8 mouse cellular contexts compared by ENCODE assay signal in genomic region chr4:130279105-130279504, GRCm38 (mm10). TPM values are rescaled to one million over a fixed set of nuclear protein-coding genes. Genes with fewer than 3 reads are reported as not detected.
DNase-seq lines count a peak whose midpoint lies in the region; ATAC-seq and TF ChIP-seq lines count a peak whose summit lies in the region.

TSS of gene Serinc2 (minus strand) at chr4:130279205.

- H3K36me3 ChIP-seq in kidney, postnatal 0 days (ENCODE audit: insufficient read depth, low read length), result no peaks in the 10 kb centered on the region
- no peaks in the 10 kb centered on the region for H3K36me3 ChIP-seq in embryonic facial prominence, embryonic 14.5 days (ENCODE audit: control insufficient read depth, insufficient read depth, low read length)
- H3K36me3 ChIP-seq in hindbrain, embryonic 11.5 days (ENCODE audit: control insufficient read depth, insufficient read depth, low read length), result no peaks in the 10 kb centered on the region
- H3K36me3 ChIP-seq in midbrain, embryonic 14.5 days (ENCODE audit: control insufficient read depth, insufficient read depth, low read length), result no peaks in the 10 kb centered on the region

- no peak for DNase-seq in kidney, postnatal 0 days (ENCODE audit: low spot score)
- no peak for DNase-seq in kidney, adult 11 months
- no peak for DNase-seq in embryonic facial prominence, embryonic 14.5 days (ENCODE audit: low spot score)
- DNase-seq in hindbrain, embryonic 11.5 days (ENCODE audit: low spot score), result no peak
- DNase-seq in midbrain, embryonic 14.5 days, result no peak
- no peak for DNase-seq in right cerebral cortex, adult 2 months (ENCODE audit: low spot score in 2 of 2)
- no peak for DNase-seq in MN1 (ENCODE audit: low spot score)

- H3K4me1 ChIP-seq in kidney, postnatal 0 days (replicated peaks; ENCODE audit: insufficient read depth, low read length), result peaks cover 11% of the 10 kb centered on the region
- H3K4me1 ChIP-seq in embryonic facial prominence, embryonic 14.5 days (ENCODE audit: control insufficient read depth, insufficient read depth, low read length), result peaks cover 3% of the 10 kb centered on the region; the same call in 1 of the 2 replicates
- 0 out of 2 replicates have a peak, but pooled peaks cover 2% of the 10 kb centered on the region for H3K4me1 ChIP-seq in hindbrain, embryonic 11.5 days (replicated peaks; ENCODE audit: control insufficient read depth, insufficient read depth, low read length)
- peaks cover 10% of the 10 kb centered on the region; the same call in 1 of the 2 replicates for H3K4me1 ChIP-seq in midbrain, embryonic 14.5 days (ENCODE audit: control insufficient read depth, insufficient read depth, low read length)

- H3K27me3 ChIP-seq in kidney, postnatal 0 days (ENCODE audit: insufficient read depth, low read length), result peaks cover 14% of the 10 kb centered on the region; the same call in 1 of the 2 replicates
- H3K27me3 ChIP-seq in embryonic facial prominence, embryonic 14.5 days (replicated peaks; ENCODE audit: control insufficient read depth, insufficient read depth, low read length), result no peaks in the 10 kb centered on the region
- H3K27me3 ChIP-seq in hindbrain, embryonic 11.5 days (ENCODE audit: control insufficient read depth, insufficient read depth, low read length), result no peaks in the 10 kb centered on the region
- H3K27me3 ChIP-seq in midbrain, embryonic 14.5 days (ENCODE audit: control insufficient read depth, insufficient read depth, low read length), result no peaks in the 10 kb centered on the region

- ATAC-seq in kidney, postnatal 0 days (replicated peaks; ENCODE audit: low FRiP score, low read depth), result no peak
- no peak for ATAC-seq in embryonic facial prominence, embryonic 14.5 days (ENCODE audit: low read depth)
- ATAC-seq in hindbrain, embryonic 11.5 days (ENCODE audit: low FRiP score), result no peak
- ATAC-seq in midbrain, embryonic 14.5 days (ENCODE audit: low FRiP score, low TSS enrichment), result no peak
- no peak for ATAC-seq in CD4-positive, CD25-positive, alpha-beta regulatory T cell, adult 4 months

- TF ChIP-seq CTCF in kidney, postnatal 0 days (IDR thresholded peaks at IDR 0.05; ENCODE audit: low read depth), result no peak

- no peaks in the 10 kb centered on the region for H3K9me3 ChIP-seq in kidney, postnatal 0 days (replicated peaks; ENCODE audit: low read length)
- no peaks in the 10 kb centered on the region for H3K9me3 ChIP-seq in embryonic facial prominence, embryonic 14.5 days (ENCODE audit: control insufficient read depth, low read length)
- H3K9me3 ChIP-seq in hindbrain, embryonic 11.5 days (ENCODE audit: control insufficient read depth, low read length), result no peaks in the 10 kb centered on the region
- no peaks in the 10 kb centered on the region for H3K9me3 ChIP-seq in midbrain, embryonic 14.5 days (ENCODE audit: control insufficient read depth, low read length)

- WGBS in kidney, postnatal 0 days, result 63% methylated on average over 2 of the region's 2 CpGs
- WGBS in embryonic facial prominence, embryonic 14.5 days, result 62% methylated on average over 2 of the region's 2 CpGs
- 69% methylated on average over 2 of the region's 2 CpGs for WGBS in hindbrain, embryonic 11.5 days
- 72% methylated on average over 2 of the region's 2 CpGs for WGBS in midbrain, embryonic 14.5 days

- H3K27ac ChIP-seq in kidney, postnatal 0 days, result no peak within 1 kb of the TSS
- H3K27ac ChIP-seq in embryonic facial prominence, embryonic 14.5 days (replicated peaks; ENCODE audit: low read depth, low read length), result no peak within 1 kb of the TSS
- no peak within 1 kb of the TSS for H3K27ac ChIP-seq in hindbrain, embryonic 11.5 days (ENCODE audit: low read depth, low read length)
- no peak within 1 kb of the TSS for H3K27ac ChIP-seq in midbrain, embryonic 14.5 days (replicated peaks; ENCODE audit: low read depth, low read length)

- H3K4me2 ChIP-seq in kidney, postnatal 0 days (ENCODE audit: low read length), result no peak within 1 kb of the TSS
- no peak within 1 kb of the TSS for H3K4me2 ChIP-seq in embryonic facial prominence, embryonic 14.5 days (ENCODE audit: low read depth, low read length)
- H3K4me2 ChIP-seq in hindbrain, embryonic 11.5 days (replicated peaks; ENCODE audit: low read depth, low read length), result no peak within 1 kb of the TSS
- no peak within 1 kb of the TSS for H3K4me2 ChIP-seq in midbrain, embryonic 14.5 days (ENCODE audit: low read length)

- H3K4me3 ChIP-seq in kidney, postnatal 0 days (replicated peaks; ENCODE audit: low read depth, low read length), result no peak within 1 kb of the TSS
- H3K4me3 ChIP-seq in embryonic facial prominence, embryonic 14.5 days (ENCODE audit: low read depth, low read length), result no peak within 1 kb of the TSS
- no peak within 1 kb of the TSS for H3K4me3 ChIP-seq in hindbrain, embryonic 11.5 days (ENCODE audit: low read depth, low read length)
- H3K4me3 ChIP-seq in midbrain, embryonic 14.5 days (replicated peaks; ENCODE audit: low read depth, low read length), result no peak within 1 kb of the TSS

- no peak within 1 kb of the TSS for H3K9ac ChIP-seq in kidney, postnatal 0 days (ENCODE audit: low read depth, low read length)
- H3K9ac ChIP-seq in embryonic facial prominence, embryonic 14.5 days (ENCODE audit: low read depth, low read length), result no peak within 1 kb of the TSS
- H3K9ac ChIP-seq in hindbrain, embryonic 11.5 days (ENCODE audit: low read depth, low read length), result no peak within 1 kb of the TSS
- H3K9ac ChIP-seq in midbrain, embryonic 14.5 days (replicated peaks; ENCODE audit: low read length), result no peak within 1 kb of the TSS

RNA-seq across cellular contexts. Expression of gene Serinc2, which starts in this region (rescaled TPM):
- 52.6 and 58.0 TPM in 2 replicates for polyA plus RNA-seq in kidney, postnatal 0 days (2015; fragmentation: Nextera tagmentation; extraction: Ambion mirVana)
- 89.2 and 113 TPM in 2 replicates for polyA plus RNA-seq in embryonic facial prominence, embryonic 14.5 days (2014; fragmentation: Nextera tagmentation; extraction: Ambion mirVana)
- 57.9 and 58.8 TPM in 2 replicates for polyA plus RNA-seq in hindbrain, embryonic 11.5 days (2014; fragmentation: Nextera tagmentation; extraction: Ambion mirVana)
- polyA plus RNA-seq in midbrain, embryonic 14.5 days (2014; fragmentation: Nextera tagmentation; extraction: Ambion mirVana), result 49.2 and 52.1 TPM in 2 replicates
- polyA plus RNA-seq in CD4-positive, CD25-positive, alpha-beta regulatory T cell, adult 4 months (2017; shearing (Covaris generic)), result 1 to 10 TPM in 1 of 2 experiments, under 1 TPM in 1; 0.34 to 1.2 TPM

Comparison
In these comparisons a context has a peak if more than half of its experiments do, and no peak if none do; other contexts are left out.
1. RNA of gene Serinc2 (polyA plus RNA-seq): 89.2 to 113 TPM in embryonic facial prominence, embryonic 14.5 days, 57.9 to 58.8 TPM in hindbrain, embryonic 11.5 days, 52.6 to 58.0 TPM in kidney, postnatal 0 days and 49.2 to 52.1 TPM in midbrain, embryonic 14.5 days; 0.34 to 1.2 TPM in CD4-positive, CD25-positive, alpha-beta regulatory T cell, adult 4 months; every median in the first group is over 10 times any median in the second.